Mouse (Mus musculus) urinary bladder, postnatal 36 days (tissue): ENCODE data around the gene Cacng2.
A peak's percentile ranks its signal among the peaks of the same experiment; 100 is the strongest.

ENCODE experiments used
- DNase-seq, 2 experiments: peaks; one replicate each; pipeline ENCODE4 v3.0.0; 2022; ENCODE audit warnings: low spot score in 2 of 2, mixed read lengths in 1 of 2

Cacng2 gene

GRCm38 (mm10) chr15:78082149-78082548 lies 37.7 kb downstream of the Cacng2 start:
- no peak for DNase-seq

GRCm38 (mm10) chr15:78081384-78081783 lies 38.4 kb downstream of the Cacng2 start:
- DNase-seq = no peak

GRCm38 (mm10) chr15:78080326-78080725 lies 39.5 kb downstream of the Cacng2 start:
- no peak for DNase-seq

- no peak for DNase-seq
Measured at GRCm38 (mm10) chr15:78078776-78079628, 40.8 kb downstream of the Cacng2 start.

DNA sequence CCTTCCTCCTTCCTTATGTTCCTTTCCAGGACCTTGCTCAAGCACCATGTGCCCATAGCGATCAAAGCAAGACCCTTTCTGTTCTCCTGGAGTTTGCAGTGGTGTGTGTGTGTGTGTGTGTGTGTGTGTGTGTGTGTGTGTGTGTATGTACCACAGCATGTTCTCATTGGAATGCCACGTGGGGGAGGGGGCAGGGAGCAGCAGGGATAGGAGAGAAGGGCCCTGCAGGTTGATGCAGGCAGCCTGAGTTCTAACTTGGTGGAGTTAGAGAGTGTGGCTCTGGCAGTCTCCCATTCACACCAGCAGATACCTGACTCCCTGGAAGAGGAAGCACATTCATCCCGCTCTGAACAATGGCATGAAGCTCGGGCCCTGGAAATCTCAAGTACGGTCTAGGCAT lies 41.6 kb downstream of the Cacng2 start:
- DNase-seq = no peak

GRCm38 (mm10) chr15:78075921-78076320 lies 43.9 kb downstream of the Cacng2 start:
- DNase-seq = no peak

GRCm38 (mm10) chr15:78073109-78073508 lies 46.7 kb downstream of the Cacng2 start:
- DNase-seq = no peak

- peak; percentile 41 to 48 for DNase-seq
Measured at GRCm38 (mm10) chr15:78066475-78066874, 53.4 kb downstream of the Cacng2 start.

DNA sequence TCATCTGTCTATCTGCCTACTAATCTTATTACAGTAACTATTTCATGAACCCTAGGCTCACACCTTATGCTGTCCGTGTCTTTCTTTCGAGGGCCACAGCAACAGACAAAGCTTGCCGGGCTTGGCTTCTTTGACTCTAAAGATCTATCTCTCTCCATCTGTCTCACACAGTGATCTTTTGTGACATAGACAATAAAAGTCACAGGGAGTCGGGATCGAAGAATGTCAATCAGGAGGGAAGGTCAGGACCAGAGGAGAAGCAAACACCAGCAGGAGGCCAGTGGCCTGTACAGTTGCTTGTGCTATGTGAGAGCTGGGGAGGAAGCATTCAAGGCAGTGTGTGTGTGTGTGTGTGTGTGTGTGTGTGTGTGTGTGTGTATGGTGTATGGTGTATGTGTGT lies 54.3 kb downstream of the Cacng2 start:
- DNase-seq = no peak

DNA sequence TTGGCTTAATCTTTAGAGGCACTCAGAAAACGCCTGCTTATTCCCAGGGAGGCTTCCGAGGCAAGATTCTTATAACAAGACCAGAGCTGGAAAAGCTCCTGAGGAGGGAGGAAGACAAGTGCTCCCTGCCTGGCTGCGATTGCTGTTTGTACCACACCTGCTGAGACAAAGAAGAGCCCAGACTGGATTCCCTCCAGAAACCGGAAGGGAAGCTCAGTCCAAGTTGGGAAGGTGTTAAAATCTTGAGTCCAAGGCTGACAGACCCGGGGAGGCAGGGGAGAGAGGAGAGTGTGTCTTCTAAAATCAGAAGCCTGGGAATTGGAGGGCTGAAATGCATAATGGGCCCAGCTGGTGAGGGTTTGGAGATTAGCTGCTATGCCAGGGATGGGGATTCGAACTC lies 55.5 kb downstream of the Cacng2 start:
- no peak for DNase-seq

GRCm38 (mm10) chr15:78062467-78062866 lies 57.4 kb downstream of the Cacng2 start:
- DNase-seq = no peak

- no peak for DNase-seq
Measured at GRCm38 (mm10) chr15:78056930-78057329, 62.9 kb downstream of the Cacng2 start.

GRCm38 (mm10) chr15:78050682-78051081 lies 69.1 kb downstream of the Cacng2 start:
- no peak for DNase-seq

GRCm38 (mm10) chr15:78049933-78050332 lies 69.9 kb downstream of the Cacng2 start:
- no peak for DNase-seq

- DNase-seq = no peak
Measured at GRCm38 (mm10) chr15:78045842-78046241, 74.0 kb downstream of the Cacng2 start.

DNA sequence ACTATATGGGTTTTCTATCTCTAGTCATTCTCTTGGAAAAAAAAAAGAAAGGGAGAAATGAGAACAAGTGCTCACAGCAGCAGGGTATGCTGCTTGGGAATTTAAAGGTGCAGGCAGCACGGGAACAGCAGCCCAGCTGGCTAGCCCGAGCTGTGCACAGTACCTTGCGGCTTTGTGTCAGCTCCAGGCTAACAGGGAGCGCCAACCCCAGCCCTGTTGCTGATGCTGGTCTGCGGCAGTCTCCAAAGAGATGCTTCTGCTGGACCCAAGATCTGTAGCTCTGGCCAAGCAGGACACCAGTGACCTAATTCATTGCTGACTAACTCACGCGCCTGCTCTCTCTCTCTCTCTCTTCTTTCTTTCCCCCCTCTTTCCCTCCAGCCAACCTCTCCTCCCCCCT lies 74.5 kb downstream of the Cacng2 start:
- DNase-seq = no peak

- DNase-seq = no peak
Measured at GRCm38 (mm10) chr15:78044826-78045225, 75.0 kb downstream of the Cacng2 start.

DNA sequence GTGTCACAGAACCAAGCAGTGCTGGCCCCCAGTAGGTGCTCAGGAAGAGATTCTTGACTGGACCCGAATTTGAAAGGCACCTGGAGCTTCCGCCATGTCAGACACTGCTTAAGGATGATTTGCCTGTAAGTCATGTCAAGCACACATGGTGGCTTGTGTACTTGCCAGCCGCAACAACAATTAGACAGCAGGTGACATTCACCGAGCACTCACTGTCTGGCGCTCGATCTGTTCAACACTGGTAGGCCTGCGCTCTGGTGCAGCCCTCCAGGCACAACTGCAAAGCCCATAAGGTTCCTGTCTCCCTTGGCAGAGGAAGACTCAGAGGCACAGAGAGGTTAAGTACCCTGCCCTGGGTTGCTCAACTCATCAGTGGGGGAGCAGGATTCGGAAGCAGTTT lies 77.1 kb downstream of the Cacng2 start:
- no peak for DNase-seq

DNA sequence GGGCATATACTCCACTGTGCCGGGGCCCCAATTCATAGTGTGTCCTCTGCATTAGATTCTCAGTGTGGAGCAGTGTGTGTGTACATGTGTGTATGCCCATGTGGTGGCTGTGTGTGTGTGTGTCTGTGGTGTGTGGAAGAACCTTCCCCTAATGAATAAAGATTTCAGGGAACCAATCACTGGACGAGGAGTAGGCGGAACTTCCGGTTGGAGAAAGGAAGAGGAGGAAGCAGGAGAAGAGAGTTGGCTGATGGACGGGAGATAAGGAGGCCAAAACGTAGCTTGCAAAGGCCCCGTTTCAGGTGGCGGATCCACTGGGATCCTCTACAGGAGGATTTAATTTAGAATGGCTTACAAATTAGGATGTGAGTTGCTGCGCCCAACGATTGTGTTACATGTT lies 82.2 kb downstream of the Cacng2 start:
- no peak for DNase-seq

GRCm38 (mm10) chr15:78036586-78036985 lies 83.2 kb downstream of the Cacng2 start:
- no peak for DNase-seq

- no peak for DNase-seq
Measured at GRCm38 (mm10) chr15:78029938-78030337, 89.9 kb downstream of the Cacng2 start.

GRCm38 (mm10) chr15:78026521-78026920 lies 93.3 kb downstream of the Cacng2 start:
- no peak for DNase-seq

GRCm38 (mm10) chr15:78024211-78024610 lies 95.6 kb downstream of the Cacng2 start:
- DNase-seq = no peak

- DNase-seq = no peak
Measured at GRCm38 (mm10) chr15:78014046-78014445, 105.8 kb downstream of the Cacng2 start.
